Comparison of ENCODE assay signal across 9 mouse cellular contexts in genomic region chr5:123059757-123060520, GRCm38 (mm10). TPM values are rescaled to one million over a fixed set of nuclear protein-coding genes. Genes with fewer than 3 reads are reported as not detected.
DNase-seq lines count a peak whose midpoint lies in the region.
"Had no signal": no experiment of that assay in that cellular context is flagged by ENCODE, and none has a peak within 500 bp of the region (broad histone marks: within the 10 kb centered on the region; RNA-seq: fewer than 3 reads in every experiment).

No protein-coding gene starts in this region.

- H3K36me3 ChIP-seq in limb, embryonic 10.5 days, result no peaks in the 10 kb centered on the region

- DNase-seq in adrenal gland, adult (ENCODE audit: inconsistent age in 2 of 2, low spot score in 1 of 2), result peak; percentile 46 to 79
- no peak for DNase-seq in adrenal gland, adult 18-20 months (ENCODE audit: low spot score in 2 of 2)
- DNase-seq in 3134 (ENCODE audit: extremely low read depth, insufficient read length, low spot score), result peak; percentile 19
- DNase-seq in c-Kit-positive CD71-positive TER-119-positive erythroid progenitor cells, embryonic 14.5 days (ENCODE audit: low spot score), result peak; percentile 62
- DNase-seq in heart, adult 9 months (ENCODE audit: low spot score in 2 of 2), result peak; percentile 61 to 73
- DNase-seq in limb, embryonic 10.5 days (ENCODE audit: low spot score), result peak; percentile 49
- peak; percentile 82 for DNase-seq in naive thymus-derived CD4-positive, alpha-beta T cell, adult 2 months (ENCODE audit: low read depth)
- DNase-seq in testis, postnatal 10 days (ENCODE audit: low spot score), result no peak

- H3K4me1 ChIP-seq in limb, embryonic 10.5 days, result peaks cover 21% of the 10 kb centered on the region

- H3K4me3 ChIP-seq in limb, embryonic 10.5 days, result peak overlapping the region; percentile 8; the same call in 1 of the 2 replicates

- H3K27me3 ChIP-seq in limb, embryonic 10.5 days (ENCODE audit: low read depth, poor library complexity, severe bottlenecking), result no peaks in the 10 kb centered on the region

- WGBS in limb, embryonic 10.5 days, result 27% methylated on average over 14 of the region's 14 CpGs

- H3K9me3 ChIP-seq in limb, embryonic 10.5 days (replicated peaks), result no peaks in the 10 kb centered on the region

- peak overlapping the region; percentile 75 for H3K27ac ChIP-seq in limb, embryonic 10.5 days
- H3K27ac ChIP-seq: macrophage had no signal

RNA-seq across cellular contexts. Expression of gene Tmem120b, which starts 8.3 kb away (rescaled TPM):
- 10 to 100 TPM; 22.2 to 68.8 TPM for total RNA-seq in adrenal gland, adult 18-20 months (2021)
- polyA plus RNA-seq in limb, embryonic 10.5 days (2016; fragmentation: Nextera tagmentation; extraction: Ambion mirVana), result 9.7 and 12.4 TPM in 2 replicates

RNA-seq across cellular contexts. Expression of gene Morn3, which starts 13.1 kb away (rescaled TPM):
- not detected for total RNA-seq in adrenal gland, adult 18-20 months (2021)
- not detected in 2 replicates for polyA plus RNA-seq in limb, embryonic 10.5 days (2016; fragmentation: Nextera tagmentation; extraction: Ambion mirVana)
- polyA plus RNA-seq: macrophage had no signal

RNA-seq across cellular contexts. Expression of gene Orai1, which starts 45.1 kb away (rescaled TPM):
- total RNA-seq in adrenal gland, adult 18-20 months (2021), result 10 to 100 TPM; 10.1 to 11.0 TPM
- 10.2 and 11.5 TPM in 2 replicates for polyA plus RNA-seq in limb, embryonic 10.5 days (2016; fragmentation: Nextera tagmentation; extraction: Ambion mirVana)

Comparison
In these comparisons a context has a peak if more than half of its experiments do, and no peak if none do; other contexts are left out.
1. DNase-seq: peak in adrenal gland, adult (2 of 2), 3134 (single experiment), c-Kit-positive CD71-positive TER-119-positive erythroid progenitor cells, embryonic 14.5 days (single experiment), heart, adult 9 months (2 of 2), limb, embryonic 10.5 days (single experiment) and naive thymus-derived CD4-positive, alpha-beta T cell, adult 2 months (single experiment); none in adrenal gland, adult 18-20 months (0 of 2) and testis, postnatal 10 days (single experiment).